Mouse (Mus musculus): ENCODE data around the gene Spata13.

GRCm38 (mm10) chr14:60790103-60790502, 156.3 kb downstream of the Spata13 start:
- TF ChIP-seq CTCF (IDR thresholded peaks at IDR 0.05; ENCODE audit: low read depth, low read length): peak; percentile 50
- TF ChIP-seq POLR2A (IDR thresholded peaks at IDR 0.05; ENCODE audit: borderline replicate concordance, low read depth, low read length): no peak
